Mouse (Mus musculus): ENCODE measurements around the gene Pten.
A peak's percentile ranks its signal among the peaks of the same experiment; 100 is the strongest.
"Not testable (repeated sequence)": the region's sequence is repeated elsewhere in the genome, so short reads cannot be mapped to it uniquely, and the experiment has no call there.

Pten gene

GRCm38 (mm10) chr19:32818759-32819158 is 61.5 kb downstream of the Pten start:
- no peak for DNase-seq

- not testable (repeated sequence) for DNase-seq
Measured at GRCm38 (mm10) chr19:32822959-32823358, 65.7 kb downstream of the Pten start.

GRCm38 (mm10) chr19:32826616-32827015 is 69.3 kb downstream of the Pten start:
- no peak for DNase-seq

- DNase-seq = no peak
Measured at GRCm38 (mm10) chr19:32829871-32830270, 72.6 kb downstream of the Pten start.

GRCm38 (mm10) chr19:32831286-32831685 is 74.0 kb downstream of the Pten start:
- DNase-seq = no peak

GRCm38 (mm10) chr19:32840491-32840890 is 83.2 kb downstream of the Pten start:
- DNase-seq = no peak

- no peak for DNase-seq
Measured at GRCm38 (mm10) chr19:32844486-32844885, 87.2 kb downstream of the Pten start.

GRCm38 (mm10) chr19:32848041-32848440 is 90.7 kb downstream of the Pten start:
- DNase-seq = no peak

GRCm38 (mm10) chr19:32852306-32852705 is 95.0 kb downstream of the Pten start:
- DNase-seq = no peak

GRCm38 (mm10) chr19:32861675-32862575 is 104.6 kb downstream of the Pten start:
- no peak for DNase-seq

- DNase-seq = no peak
Measured at GRCm38 (mm10) chr19:32866765-32867164, 109.5 kb downstream of the Pten start.

GRCm38 (mm10) chr19:32867181-32867897 is 110.0 kb downstream of the Pten start:
- DNase-seq = no peak

GRCm38 (mm10) chr19:32868560-32868959 is 111.3 kb downstream of the Pten start:
- DNase-seq = no peak

- DNase-seq = peak; percentile 4
Measured at GRCm38 (mm10) chr19:32869053-32869680, 111.9 kb downstream of the Pten start.

- no peak for DNase-seq
Measured at GRCm38 (mm10) chr19:32873904-32874637, 116.8 kb downstream of the Pten start.
